Mouse (Mus musculus): ENCODE results near the gene Mettl24.
"Not testable (repeated sequence)": the region's sequence is repeated elsewhere in the genome, so short reads cannot be mapped to it uniquely, and the experiment has no call there.

Mettl24 gene

DNA sequence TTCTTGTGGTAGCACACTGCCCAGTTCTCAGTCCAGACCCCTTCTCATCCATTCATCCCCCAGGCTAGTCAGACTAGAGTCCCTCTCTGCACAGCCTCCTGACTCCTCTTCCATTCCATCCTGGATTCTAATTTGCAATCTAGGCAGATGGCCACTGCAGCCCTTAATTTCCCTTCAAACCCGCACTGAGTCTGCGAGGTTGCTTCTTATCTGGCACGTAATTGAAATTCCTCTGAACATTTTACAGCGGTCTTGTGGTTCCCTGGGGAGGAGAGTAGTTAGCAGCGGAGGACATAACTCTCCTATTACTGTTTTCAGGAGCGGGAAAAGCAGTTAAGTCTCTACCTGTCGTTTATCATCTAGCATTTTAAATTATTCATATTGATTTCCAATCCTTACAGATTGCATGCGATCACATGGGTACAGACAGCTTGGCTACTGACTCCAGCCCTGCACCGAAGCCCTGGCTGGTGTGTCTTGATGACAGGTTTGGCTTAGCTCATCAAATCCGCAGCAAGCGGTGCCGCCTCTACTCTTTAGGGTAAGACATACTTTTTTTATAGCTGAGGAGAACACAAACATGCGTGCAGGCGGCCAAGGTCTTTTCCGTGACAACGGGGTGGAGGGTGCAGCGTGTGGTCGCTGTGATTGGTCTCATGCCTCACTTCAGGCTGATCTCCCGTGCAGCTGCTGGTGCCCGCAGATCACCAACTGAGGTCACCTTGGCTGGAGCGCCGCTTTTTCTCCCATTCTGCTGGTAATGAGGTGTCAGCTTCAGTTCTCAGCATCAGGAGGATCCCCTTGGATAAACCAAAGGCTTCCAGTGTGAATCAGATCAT lies 54.4 kb downstream of the Mettl24 start:
- no peak for DNase-seq (ENCODE audit: low read depth, low spot score)

DNA sequence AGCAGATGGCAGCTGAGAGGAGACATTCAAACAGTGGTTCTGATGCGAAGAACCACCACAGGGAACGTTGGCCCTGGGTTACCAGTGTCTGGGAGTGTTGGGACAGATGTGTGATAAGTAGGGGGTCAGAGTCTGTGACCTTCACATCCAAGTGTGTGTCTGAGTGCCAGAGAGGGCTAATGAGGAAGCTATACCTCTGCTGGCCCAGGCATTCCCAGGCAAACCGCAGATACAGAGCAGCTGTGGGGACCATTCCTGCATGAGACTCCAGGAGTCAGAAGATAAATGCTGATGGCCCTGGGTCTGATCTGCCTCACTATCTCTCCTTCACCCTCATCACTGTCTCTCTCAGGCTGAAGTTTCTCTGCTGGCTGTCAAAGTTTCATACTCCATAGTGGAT lies 57.6 kb downstream of the Mettl24 start:
- DNase-seq (ENCODE audit: low read depth, low spot score), result no peak

DNA sequence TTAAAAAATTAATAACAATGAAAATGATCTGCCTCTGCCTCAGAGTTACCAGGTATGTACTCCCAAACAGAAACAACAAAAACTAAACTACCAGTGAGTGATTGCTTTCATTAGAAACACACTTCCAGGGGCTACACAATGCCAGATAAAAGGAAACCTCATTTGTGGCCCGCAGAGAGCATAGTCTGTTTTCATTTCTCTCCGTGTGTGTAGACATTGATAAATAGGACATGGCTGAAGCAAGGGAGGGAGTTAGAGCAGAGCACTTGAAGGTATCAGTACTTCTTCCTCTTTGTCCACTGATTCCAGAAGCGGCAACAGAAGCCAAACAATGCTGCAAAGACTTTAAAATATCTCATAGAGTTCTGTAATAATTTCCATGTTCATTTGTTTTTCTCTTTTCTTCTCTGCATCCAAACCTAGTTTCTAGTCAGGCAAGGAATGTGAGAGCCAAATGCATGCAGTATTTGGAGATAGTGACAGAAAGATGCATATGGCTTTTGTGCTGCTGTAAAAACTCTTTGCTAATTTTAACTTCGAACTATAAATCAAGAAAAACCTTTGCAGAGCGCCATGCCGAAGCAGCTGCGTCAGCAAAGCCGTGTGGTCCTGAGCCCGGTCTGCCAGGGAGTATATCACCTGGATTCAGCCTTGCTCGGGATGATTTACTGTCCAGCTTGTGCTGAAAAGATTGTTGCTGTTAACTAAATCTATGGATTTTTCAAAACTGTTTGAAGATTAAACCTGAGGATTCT lies 67.4 kb downstream of the Mettl24 start:
- DNase-seq (ENCODE audit: low read depth, low spot score), result no peak

DNA sequence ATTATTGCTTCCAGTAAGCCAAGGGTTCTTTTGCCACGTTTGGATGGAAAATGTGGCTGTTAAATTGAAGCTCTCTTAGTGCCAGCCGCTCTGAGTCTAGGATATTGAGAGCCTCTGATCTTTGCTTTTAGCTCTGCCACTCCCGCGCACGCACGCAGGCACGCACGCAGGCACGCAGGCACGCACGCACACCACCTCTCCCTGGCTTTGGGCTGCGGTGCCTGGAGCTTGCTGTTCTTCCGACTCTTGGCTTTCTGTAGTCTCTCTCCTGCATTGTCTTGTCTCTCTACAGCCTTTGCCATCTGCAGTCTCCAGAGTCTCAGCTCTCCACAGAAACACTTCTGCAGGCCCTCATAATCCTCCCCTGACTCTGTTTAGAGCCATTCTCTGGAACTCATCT lies 68.1 kb downstream of the Mettl24 start:
- DNase-seq (ENCODE audit: low read depth, low spot score), result no peak

DNA sequence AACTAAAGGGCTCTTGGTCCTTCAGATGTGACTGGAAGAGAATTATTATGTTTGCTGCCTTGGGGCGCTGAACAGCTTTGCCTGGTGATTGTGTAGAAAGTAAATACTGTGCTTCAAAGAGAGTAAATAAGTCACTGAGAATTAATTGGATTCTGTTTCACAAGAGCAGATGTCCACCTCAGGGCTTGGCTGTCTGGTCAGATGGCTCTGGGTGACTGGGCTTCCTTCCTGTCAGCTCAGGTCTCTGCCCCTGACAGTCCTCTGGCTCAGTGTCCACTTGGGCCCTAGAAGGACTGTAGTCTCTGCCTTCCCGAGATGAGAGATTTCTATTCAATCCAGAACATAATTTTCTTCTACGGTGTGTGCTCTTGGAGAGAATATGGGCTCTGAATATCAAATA lies 70.0 kb downstream of the Mettl24 start:
- no peak for DNase-seq (ENCODE audit: low read depth, low spot score)

DNA sequence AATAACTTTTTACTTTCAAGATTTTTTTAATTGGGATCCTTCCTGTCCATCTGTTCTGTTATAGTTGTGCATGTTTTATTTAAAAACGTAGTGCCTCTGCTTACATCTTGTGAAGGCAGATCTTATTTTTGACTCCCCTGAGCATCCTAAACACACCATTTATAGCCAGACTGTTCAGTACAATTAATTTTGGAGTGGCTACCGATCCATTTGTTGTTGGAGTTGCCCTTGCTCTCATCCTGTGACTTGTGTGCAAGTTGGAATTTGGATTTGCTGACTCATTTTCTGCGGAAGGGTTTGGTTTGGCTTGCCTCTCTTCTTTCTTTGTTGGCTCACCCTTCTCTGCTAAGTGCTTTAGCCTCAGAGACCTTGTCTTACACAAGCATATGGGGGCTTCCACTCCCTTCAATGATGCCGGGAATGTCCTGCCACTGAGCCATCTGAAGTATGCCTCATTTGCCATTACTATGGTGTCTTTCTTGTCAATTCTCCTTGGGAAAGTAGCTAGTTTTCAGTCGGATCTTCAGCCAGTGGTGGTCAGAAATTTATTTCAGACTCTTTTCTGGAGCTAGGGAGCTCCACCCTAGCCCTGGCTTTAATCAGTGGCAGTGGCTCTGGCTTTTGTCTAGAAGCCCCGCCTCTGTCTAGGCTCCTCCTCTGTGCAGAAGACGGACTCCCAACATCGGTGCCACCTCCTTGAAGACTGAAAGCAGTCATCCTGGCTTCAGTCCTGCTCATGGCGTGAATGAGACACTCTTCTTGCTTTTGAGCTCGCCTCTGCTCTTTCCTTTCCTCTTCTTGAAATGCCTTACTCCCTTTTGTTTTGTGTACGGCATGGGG lies 75.3 kb downstream of the Mettl24 start:
- no peak for DNase-seq (ENCODE audit: low read depth, low spot score)

DNA sequence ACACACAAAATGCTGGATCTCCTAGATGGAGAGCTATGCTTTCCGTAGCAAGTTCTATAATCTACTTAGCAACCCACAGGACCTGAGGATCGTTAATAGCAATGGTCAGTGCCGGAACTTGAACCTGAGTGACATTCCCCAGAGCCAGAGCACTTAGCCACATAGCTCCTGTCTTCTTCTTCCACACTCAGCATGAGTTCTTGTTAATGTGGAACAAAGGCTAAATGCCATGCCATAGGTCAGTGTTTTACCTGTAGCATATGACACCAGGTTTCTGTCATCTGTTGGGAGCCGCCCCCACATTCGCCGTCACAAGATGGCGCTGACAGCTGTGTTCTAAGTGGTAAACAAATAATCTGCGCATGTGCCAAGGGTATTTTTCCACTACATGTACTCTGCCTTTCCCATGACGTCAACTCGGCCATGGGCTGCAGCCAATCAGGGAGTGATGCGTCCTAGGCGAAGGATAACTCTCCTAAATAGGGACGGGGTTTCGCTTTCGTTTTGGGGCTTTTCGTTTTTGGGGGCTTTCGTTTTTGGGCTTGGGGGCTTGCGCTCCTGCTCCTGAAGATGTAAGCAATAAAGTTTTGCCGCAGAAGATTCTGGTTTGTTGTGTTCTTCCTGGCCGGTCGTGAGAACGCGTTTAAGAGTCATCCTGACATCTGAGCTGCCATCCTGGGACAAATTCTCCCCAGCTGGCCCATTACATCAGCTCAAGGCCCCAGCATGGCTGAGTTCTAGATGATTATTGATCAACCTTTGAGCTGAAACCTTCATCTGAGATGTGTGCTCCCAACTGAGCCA lies 76.5 kb downstream of the Mettl24 start:
- not testable (repeated sequence) for DNase-seq (ENCODE audit: low read depth, low spot score)

DNA sequence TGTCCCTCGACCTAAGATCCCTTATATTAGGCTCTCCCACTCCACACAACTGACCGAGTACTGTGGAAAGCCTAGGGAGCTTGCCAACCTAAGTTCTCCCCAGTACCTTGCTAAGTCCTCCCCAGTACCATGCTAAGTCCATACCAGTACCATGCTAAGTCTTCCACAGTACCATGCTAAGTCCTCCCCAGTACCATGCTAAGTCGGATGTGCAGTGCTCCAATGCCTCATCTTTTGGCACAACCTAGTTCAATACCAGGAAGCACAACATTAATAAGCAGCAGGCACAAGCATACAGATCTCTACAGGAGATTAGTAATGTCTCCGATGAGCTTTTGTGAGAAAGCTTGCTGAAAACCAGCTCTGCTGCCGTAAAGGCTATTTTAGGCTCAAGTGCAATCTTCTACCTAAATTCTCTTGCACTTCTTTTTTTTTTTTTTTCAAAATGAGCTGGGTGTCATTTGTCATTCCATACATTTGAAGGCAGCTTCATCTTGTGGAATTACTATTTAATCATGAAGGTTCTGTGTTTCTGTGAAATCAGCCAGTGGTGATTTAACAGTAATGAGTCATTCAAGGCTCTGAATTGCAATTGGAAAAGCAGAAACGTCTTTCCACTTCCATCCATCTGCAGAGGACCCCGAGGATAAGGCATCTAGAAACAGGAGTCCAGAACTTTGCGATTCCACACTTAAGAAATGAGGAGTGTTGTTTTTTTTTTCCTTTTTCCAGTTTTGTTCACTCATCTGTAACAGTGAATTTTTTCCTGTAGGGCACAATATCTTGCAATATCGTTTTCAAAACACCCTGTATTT lies 77.3 kb downstream of the Mettl24 start:
- DNase-seq (ENCODE audit: low read depth, low spot score), result no peak

DNA sequence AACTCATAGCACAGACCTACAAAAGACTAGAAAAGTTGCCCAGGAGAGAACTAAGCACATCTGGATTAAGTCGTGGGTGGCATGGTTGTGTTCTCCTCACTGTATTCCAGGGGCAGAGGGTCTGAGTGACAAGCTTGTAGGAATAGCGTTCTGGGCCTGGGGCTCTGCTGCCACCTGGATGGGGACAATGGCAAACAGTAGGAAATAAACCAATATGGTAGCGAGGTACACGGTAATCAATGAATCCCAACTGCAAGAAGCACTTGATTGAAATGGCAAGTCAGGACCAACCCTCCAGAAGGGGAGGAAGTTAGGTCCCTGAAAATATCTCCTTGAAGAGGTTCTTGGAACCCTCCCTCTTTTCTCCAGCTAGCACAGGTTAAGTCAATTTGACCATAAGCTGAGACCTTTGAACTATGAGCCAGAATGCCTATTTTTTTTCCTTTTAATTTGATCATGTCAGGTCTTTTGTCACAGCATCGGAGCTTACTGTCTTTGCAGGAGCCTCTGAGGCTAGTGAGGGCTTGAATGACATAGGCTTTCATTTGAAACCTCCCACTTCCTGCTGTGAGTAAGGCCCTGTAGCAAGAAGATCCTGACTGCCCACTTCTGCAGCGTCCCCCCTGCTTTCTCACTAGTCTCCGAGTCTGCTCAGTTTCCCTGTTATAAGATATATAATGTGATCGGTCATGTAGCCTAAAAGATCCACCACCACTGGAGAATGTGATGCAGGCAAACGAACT lies 78.1 kb downstream of the Mettl24 start:
- no peak for DNase-seq (ENCODE audit: low read depth, low spot score)

DNA sequence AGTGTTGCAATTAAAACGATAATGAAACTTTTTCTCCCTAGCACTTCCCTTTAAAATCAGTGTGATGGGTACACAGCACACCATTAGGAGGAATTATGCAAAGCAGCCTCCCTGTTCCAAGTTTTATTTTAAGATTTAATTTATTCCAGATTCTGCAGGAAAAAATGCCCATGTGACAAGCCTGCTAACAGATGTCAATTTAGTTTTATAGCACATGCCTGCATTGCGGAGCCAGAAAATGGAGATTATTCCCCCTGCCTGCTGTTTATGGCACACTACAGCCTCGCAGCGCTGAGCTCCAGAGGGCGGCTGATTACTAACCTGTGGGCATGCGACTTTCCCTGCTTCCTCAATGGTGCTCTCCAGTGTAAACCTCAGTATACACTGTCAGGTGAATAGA lies 79.5 kb downstream of the Mettl24 start:
- no peak for DNase-seq (ENCODE audit: low read depth, low spot score)

DNA sequence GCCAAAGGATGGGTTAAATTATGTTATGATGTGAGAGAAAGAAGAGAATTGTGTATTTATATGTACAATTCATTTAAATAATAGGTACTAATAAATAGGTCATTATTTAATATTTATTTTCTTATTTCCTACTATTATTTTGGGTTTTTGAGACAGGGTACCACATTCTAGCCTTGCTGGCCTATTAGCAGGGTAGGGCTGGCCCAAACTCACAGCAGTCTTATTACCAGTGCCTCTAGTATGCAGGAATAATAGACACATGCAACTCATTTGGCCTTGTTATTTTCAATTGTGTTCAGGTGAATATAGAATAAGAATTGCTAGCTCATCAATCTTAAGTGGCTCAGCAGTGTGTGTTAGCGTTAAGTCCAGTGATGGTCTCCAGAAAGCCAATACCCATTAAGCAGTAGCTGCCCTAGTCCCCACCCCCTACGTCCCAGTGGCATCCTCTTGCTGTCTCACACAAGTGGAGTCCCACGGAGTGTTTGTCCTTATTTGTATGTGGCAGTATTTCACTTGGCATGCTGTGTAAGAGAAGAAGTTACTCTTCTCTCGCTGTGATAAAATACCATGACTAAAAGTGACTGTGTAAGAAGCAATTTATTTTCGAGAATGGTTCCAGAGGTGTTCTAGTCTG lies 80.1 kb downstream of the Mettl24 start:
- no peak for DNase-seq (ENCODE audit: low read depth, low spot score)

DNA sequence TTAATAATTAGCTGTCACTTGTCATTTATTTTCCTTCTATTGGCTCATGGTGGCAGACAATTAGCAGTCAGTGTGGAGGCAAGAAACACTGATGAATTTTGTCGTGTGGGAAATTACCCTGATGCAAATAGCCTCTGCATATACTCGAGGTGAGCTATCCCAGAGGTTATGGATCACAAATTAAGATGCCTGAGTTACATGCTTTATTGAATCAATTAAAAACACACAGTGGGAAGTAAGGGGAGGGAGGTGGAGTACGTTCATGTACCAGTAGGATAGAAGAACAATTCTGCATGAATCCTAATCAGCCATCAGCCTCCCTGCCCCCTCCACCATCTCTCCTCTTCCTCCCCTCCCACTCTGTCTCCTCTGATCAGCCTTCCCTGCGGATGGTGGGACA lies 89.2 kb downstream of the Mettl24 start:
- DNase-seq (ENCODE audit: low read depth, low spot score), result no peak

DNA sequence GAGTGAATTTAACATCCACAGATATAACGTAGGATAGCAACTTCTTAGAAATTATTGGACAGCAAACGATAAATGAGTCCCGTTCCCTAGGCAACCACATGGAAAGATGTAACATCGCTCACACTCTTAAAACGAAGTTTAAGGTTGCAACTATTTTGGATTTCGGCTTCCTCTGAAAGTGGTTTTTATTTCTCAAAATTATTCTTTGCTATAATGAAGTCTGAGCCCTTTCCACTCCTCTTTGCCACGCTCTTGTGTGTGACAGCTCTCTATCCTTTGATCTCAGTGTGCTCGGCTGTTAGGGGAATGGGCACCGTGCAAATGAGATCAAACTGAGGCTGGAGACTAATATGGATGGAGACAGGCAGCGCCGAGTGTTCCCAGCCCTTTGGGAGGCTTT lies 92.1 kb downstream of the Mettl24 start:
- DNase-seq (ENCODE audit: low read depth, low spot score), result no peak

DNA sequence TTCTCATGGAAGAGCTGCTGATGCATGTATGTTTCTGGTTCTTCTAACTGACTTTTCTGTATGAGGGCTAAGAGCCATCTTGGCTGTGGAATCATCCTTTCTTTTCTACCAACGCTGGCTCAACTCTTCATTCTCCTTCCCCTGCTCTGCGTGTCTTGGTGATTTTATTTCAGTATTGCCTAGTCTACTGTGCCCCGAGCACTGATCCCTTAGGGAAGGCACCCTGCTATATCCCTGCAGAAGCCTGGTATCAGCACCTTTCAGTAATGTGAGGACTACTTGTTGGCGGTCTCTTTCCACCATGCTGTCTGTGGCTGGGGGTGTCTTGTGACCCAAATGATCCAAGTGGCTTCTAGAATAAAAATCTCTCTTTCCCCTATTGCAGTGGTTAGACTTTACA lies 92.6 kb downstream of the Mettl24 start:
- no peak for DNase-seq (ENCODE audit: low read depth, low spot score)

DNA sequence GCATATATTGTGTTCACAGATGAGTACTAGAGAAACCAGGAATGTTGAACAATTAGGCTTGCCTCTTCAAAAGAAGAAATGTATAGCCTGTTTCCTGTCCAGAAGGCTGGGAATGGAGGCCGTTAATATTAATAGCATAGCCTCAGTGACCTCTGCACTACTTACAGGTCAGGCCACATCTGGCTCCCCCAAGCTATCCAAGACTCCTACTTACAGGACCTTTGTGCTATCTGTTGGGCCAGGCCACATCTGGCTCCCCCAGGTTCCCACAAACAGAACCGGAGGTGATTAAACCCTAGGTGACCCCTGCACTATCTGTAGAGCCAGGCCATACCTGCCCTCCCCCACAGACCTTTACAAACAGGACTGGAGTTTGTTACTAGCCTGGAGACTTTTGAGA lies 94.1 kb downstream of the Mettl24 start:
- DNase-seq (ENCODE audit: low read depth, low spot score), result no peak

DNA sequence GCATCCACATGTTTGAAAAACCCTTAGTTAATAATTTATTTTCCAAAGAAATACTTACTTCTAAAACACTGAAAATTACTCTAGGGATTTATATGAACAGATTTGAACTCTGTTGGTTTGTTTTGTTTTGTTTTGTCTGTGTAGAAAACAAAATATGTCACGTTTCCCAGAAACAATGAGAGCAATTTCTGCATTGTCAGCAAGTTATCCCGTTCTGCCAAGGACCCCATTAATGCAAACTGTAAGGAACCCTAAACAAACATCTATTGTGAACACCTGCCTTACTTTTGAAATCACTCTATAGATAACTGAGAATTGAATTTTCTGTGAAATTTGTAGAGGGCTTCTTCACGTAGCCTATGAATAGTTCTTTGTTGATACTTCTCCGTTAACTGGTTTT lies 95.4 kb downstream of the Mettl24 start:
- no peak for DNase-seq (ENCODE audit: low read depth, low spot score)

DNA sequence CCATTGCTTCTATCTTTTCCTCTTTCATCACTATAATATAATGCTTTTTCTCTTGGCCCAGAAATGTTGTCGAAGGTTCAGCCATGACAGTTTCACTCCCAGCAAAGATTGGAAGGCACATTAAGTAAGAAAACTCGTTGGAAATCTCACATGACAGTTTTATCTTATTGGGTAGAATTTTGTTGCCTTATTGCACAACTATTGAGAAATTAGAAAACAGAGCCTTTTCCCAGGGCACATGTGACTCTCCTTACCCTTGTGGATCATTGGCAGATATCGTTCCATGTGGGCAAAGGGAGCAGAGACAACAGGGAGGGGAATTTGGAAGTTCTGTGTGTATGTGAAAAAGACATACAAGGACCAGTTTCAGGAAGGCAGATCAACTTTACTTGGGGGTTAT lies 107.3 kb downstream of the Mettl24 start:
- DNase-seq (ENCODE audit: low read depth, low spot score), result no peak

DNA sequence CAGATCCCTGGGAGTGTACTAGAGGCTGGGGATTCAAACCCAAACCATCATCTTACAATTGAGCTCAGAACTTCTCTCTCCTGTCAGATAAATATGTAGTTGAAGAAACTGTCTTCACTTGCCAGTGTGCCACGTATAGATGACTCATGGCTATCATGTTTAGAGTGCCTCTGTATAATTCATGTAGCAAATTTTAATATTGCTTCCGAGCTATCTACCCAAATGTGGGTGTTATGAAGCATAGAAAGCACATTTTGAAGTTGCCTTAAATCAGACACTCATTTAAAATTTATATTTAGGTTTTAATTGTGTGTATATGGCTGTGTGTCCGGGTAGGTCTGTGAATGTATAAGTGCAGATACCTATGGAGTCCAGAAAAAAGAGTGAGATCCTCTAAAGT lies 109.0 kb downstream of the Mettl24 start:
- no peak for DNase-seq (ENCODE audit: low read depth, low spot score)

DNA sequence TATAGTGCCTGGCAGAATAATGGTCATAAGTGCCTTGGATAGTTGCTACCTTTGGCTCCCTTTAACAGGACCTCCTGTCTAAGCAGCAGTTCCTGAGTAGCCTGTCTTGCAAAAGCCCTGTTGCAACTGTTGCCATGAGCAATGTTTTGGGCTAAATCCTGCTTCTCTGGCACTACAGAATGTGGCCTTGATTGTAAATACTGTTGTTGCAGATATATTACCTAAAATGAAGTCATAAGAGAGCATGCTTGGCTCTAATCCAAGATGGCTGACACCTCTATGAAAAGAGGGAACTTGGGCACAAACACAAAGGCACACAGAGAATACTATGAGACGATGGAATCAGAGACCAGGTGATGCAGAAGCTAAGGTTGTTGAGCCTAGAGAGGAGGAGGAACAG lies 122.1 kb downstream of the Mettl24 start:
- DNase-seq (ENCODE audit: low read depth, low spot score), result no peak
